Mouse (Mus musculus) forebrain, embryonic 10.5 days (tissue): ENCODE measurements around the gene Sord. TPM values are rescaled to one million over a fixed set of nuclear protein-coding genes. Genes with fewer than 3 reads are reported as not detected.
A peak's percentile ranks its signal among the peaks of the same experiment; 100 is the strongest.

Experiments used
- DNase-seq: peaks from one replicate; pipeline ENCODE4 v3.0.0-alpha.2; 2017; ENCODE audit warnings: low spot score; ENCODE audit errors: extremely low spot score
- H3K27ac ChIP-seq: fragments of 300-500 bp; sonication (generic); 2 replicates; pipeline ENCODE4 v1.5.1; 2016; ENCODE audit warnings: mild to moderate bottlenecking
- H3K27me3 ChIP-seq: fragments of 300-500 bp; sonication (generic); 2 replicates; pipeline ENCODE4 v1.6.1; 2016; ENCODE audit warnings: mild to moderate bottlenecking; ENCODE audit not compliant: poor library complexity, severe bottlenecking
- H3K36me3 ChIP-seq: fragments of 300-500 bp; sonication (generic); replicated peaks from 2 replicates; pipeline ENCODE4 v1.6.1; 2016; ENCODE audit warnings: mild to moderate bottlenecking, moderate library complexity
- H3K4me1 ChIP-seq: fragments of 300-500 bp; sonication (generic); 2 replicates; pipeline ENCODE4 v1.6.1; 2016
- H3K4me3 ChIP-seq: fragments of 300-500 bp; sonication (generic); 2 replicates; pipeline ENCODE4 v1.5.1; 2016; ENCODE audit warnings: mild to moderate bottlenecking, moderate library complexity
- H3K9me3 ChIP-seq: fragments of 300-500 bp; sonication (generic); 2 replicates; pipeline ENCODE4 v1.6.1; 2016; ENCODE audit warnings: mild to moderate bottlenecking, moderate library complexity
- WGBS: fragments of 180-500 bp; shearing (Covaris S2); methylation state at CpG from one replicate; pipeline ENCODE4 v1.1.7; 2016; 5-methylcytosine and 5-hydroxymethylcytosine counted together
- polyA plus RNA-seq: library from polyadenylated mRNA; unstranded; fragments of >200 nt; fragmentation: Nextera tagmentation; extraction: Ambion mirVana; gene quantifications from 2 replicates; pipeline ENCODE4 v1.2.1, GENCODE M21; 2016

Gene Sord
- polyA plus RNA-seq, 1 experiment from 2014 or later: 30.7 TPM

GRCm38 (mm10) chr2:122222272-122222671, 12.3 kb upstream of the Sord start:
- no peaks in the 10 kb centered on the region for H3K36me3 ChIP-seq
- H3K4me1 ChIP-seq: no peaks in the 10 kb centered on the region
- H3K27ac ChIP-seq: no peak overlapping the region
- no peak overlapping the region for H3K4me3 ChIP-seq
- no peaks in the 10 kb centered on the region for H3K9me3 ChIP-seq
- H3K27me3 ChIP-seq: no peaks in the 10 kb centered on the region
- no peak for DNase-seq
- 95% methylated on average over 5 of the region's 5 CpGs for WGBS

GRCm38 (mm10) chr2:122223654-122224053, 10.9 kb upstream of the Sord start:
- no peaks in the 10 kb centered on the region for H3K36me3 ChIP-seq

DNA sequence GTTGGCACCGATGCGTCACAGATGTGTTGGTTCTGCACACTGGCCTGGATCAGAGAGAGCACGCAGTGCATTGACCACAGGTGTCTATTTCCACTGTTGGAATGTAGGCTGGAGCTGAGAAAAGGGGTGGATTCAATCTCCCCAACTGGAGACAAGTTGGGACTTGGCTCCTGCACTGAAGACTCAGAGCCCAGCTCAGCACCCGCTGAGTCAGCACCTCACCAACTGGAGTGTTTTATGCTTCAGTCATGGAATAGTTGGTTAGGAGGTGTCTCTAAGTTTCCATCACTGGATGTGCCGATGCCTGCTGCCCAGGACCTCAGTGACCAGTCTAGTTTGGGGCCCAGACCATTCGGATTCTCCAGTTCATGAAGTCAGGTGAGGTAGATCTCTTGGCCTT, 4.2 kb upstream of the Sord start:
- peaks cover 13% of the 10 kb centered on the region for H3K4me1 ChIP-seq
- 87% methylated on average over 6 of the region's 6 CpGs for WGBS
- H3K27ac ChIP-seq: no peak overlapping the region
- H3K4me3 ChIP-seq: no peak overlapping the region
- H3K27me3 ChIP-seq: peaks cover 2% of the 10 kb centered on the region; the same call in 1 of the 2 replicates
- H3K36me3 ChIP-seq: no peaks in the 10 kb centered on the region
- no peak for DNase-seq
- H3K9me3 ChIP-seq: no peaks in the 10 kb centered on the region

More at GRCm38 (mm10) chr2:122223654-122224053, 10.9 kb upstream of the Sord start:
- DNase-seq: no peak
- Histone ChIP-seq H3K4me3 (no peak overlapping the region), H3K4me1 (no peaks in the 10 kb centered on the region), H3K9me3 (no peaks in the 10 kb centered on the region), H3K27me3 (no peaks in the 10 kb centered on the region), H3K27ac (no peak overlapping the region)

- H3K4me1 ChIP-seq: peaks cover 14% of the 10 kb centered on the region
- no peak overlapping the region for H3K27ac ChIP-seq
- no peaks in the 10 kb centered on the region for H3K36me3 ChIP-seq
- WGBS: 78% methylated on average over 9 of the region's 9 CpGs
- no peak overlapping the region for H3K4me3 ChIP-seq
- peaks cover 14% of the 10 kb centered on the region for H3K27me3 ChIP-seq
- no peak for DNase-seq
- H3K9me3 ChIP-seq: no peaks in the 10 kb centered on the region
Observed at GRCm38 (mm10) chr2:122231616-122232015, 2.9 kb upstream of the Sord start.

GRCm38 (mm10) chr2:122233341-122233740, 1.2 kb upstream of the Sord start:
- Histone ChIP-seq H3K9me3 (no peaks in the 10 kb centered on the region), H3K36me3 (no peaks in the 10 kb centered on the region), H3K4me1 (peaks cover 14% of the 10 kb centered on the region), H3K27ac (0 out of 2 replicates have a peak overlapping the region, but pooled peaks have one; percentile 85), H3K27me3 (peaks cover 14% of the 10 kb centered on the region), H3K4me3 (no peak overlapping the region)
- WGBS: 56% methylated on average over 5 of the region's 5 CpGs
- DNase-seq: no peak

GRCm38 (mm10) chr2:122233759-122234557, 591 bp upstream of the Sord start:
- H3K4me3 ChIP-seq: peak overlapping the region; percentile 66
- peaks cover 14% of the 10 kb centered on the region for H3K4me1 ChIP-seq
- no peaks in the 10 kb centered on the region for H3K9me3 ChIP-seq
- H3K27me3 ChIP-seq: peaks cover 14% of the 10 kb centered on the region
- H3K27ac ChIP-seq: peak overlapping the region; percentile 85
- 6% methylated on average over 26 of the region's 26 CpGs for WGBS
- peak; percentile 40 for DNase-seq
- H3K36me3 ChIP-seq: no peaks in the 10 kb centered on the region

DNA sequence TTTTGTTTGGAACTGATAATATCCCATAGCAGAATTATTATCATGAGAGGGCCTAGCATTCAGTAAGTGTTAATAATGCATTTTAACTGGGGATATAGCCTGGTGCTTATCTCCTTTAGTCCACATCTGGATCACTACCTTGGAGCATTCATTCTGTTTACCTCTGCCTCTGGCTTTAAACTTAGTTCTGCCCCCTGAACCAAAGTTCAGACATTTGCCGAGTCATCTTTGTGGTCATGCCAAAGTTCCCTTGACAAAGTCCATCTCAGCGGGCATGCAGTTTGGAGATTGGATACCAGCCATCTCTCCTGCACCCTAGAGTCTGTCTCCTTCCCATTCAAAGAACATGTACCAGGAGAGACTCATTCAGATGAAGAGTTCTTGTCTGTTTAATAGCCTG, 876 bp downstream of the Sord start:
- 81% methylated on average over 2 of the region's 2 CpGs for WGBS
- Histone ChIP-seq H3K27me3 (peaks cover 14% of the 10 kb centered on the region), H3K9me3 (no peaks in the 10 kb centered on the region), H3K36me3 (no peaks in the 10 kb centered on the region), H3K4me3 (peak overlapping the region; percentile 66), H3K27ac (no peak overlapping the region), H3K4me1 (peaks cover 14% of the 10 kb centered on the region)
- no peak for DNase-seq

DNA sequence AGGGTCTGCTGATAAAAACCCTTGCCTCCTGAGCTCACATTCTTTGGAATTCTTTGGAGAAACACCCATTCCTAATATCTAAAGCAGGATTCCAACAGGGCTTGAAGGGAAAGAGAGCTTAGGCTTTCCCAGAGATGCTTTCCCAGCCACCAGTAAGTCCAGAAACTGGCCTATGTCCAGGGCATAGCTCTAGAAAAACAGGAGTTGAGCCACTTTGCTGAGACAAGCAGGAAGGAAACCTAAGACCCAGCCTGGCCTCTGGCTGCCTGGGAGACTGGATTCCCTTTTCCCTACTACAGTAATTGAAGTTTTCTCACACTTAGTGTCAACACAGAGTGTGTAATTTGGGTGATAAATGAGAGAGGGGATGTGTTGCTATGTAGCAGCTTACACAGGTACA, 1.8 kb downstream of the Sord start:
- Histone ChIP-seq H3K27ac (no peak overlapping the region), H3K36me3 (no peaks in the 10 kb centered on the region), H3K27me3 (peaks cover 14% of the 10 kb centered on the region), H3K9me3 (no peaks in the 10 kb centered on the region), H3K4me1 (peaks cover 14% of the 10 kb centered on the region), H3K4me3 (no peak overlapping the region)
- no peak for DNase-seq

DNA sequence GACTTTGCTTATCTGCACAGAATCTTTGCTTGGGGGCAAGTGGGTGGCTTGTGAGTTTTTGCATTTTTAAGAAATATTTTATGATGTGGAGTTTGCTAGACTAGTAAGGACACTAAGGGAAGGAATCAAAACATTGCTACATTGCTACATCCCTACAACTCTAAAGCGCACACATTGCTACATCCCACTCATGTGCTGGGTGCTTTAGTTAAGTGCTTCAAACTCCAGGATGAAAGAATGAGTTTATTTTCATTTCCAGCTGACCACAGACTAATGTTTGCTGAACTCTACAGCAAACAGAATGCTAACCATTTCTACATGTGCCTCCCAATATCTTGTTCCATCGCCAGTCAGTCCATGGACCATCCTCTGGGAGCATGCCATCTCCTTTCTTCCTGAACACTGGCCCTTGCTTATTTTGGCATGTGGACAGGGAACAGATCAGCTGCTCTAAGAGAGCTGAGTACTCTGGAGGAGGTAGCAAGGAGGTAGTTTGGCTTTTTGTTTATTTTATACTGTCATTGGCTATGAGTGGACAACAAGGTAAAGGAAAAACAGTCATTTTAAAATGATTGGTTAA, 3.4 kb downstream of the Sord start:
- Histone ChIP-seq H3K4me1 (peaks cover 14% of the 10 kb centered on the region), H3K9me3 (no peaks in the 10 kb centered on the region), H3K27me3 (peaks cover 14% of the 10 kb centered on the region), H3K27ac (no peak overlapping the region), H3K36me3 (no peaks in the 10 kb centered on the region), H3K4me3 (no peak overlapping the region)
- no peak for DNase-seq
- WGBS: 96% methylated on average over 2 of the region's 2 CpGs

GRCm38 (mm10) chr2:122240735-122241134, 6.2 kb downstream of the Sord start:
- H3K4me3 ChIP-seq: no peak overlapping the region

GRCm38 (mm10) chr2:122241226-122241625, 6.7 kb downstream of the Sord start:
- Histone ChIP-seq H3K27ac (no peak overlapping the region), H3K27me3 (peaks cover 4% of the 10 kb centered on the region), H3K4me1 (peaks cover 5% of the 10 kb centered on the region), H3K9me3 (no peaks in the 10 kb centered on the region), H3K36me3 (no peaks in the 10 kb centered on the region), H3K4me3 (no peak overlapping the region)
- no peak for DNase-seq
- 91% methylated on average over 4 of the region's 4 CpGs for WGBS

More at GRCm38 (mm10) chr2:122240735-122241134, 6.2 kb downstream of the Sord start:
- no peak for DNase-seq
- Histone ChIP-seq H3K27me3 (peaks cover 9% of the 10 kb centered on the region), H3K9me3 (no peaks in the 10 kb centered on the region), H3K27ac (no peak overlapping the region), H3K36me3 (no peaks in the 10 kb centered on the region), H3K4me1 (peaks cover 5% of the 10 kb centered on the region)

DNA sequence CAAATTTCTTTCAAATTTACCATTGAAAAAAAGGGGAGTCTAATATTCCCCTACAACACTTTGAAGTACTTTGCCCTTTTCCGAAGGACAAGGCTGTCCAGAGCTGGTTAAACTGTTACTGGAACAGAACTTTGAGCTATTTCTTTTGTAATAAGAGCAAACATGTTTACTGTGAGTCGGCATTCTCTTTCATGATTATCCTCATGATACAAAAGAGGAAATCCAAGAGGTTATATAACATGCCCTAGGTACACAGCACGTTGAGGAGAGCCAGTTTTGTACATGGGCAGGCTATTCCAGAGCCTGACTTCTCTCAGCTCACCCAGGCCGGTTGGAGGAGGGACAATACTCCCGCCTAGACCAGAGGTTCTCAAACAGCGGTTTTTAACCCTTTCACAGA, 7.4 kb downstream of the Sord start:
- Histone ChIP-seq H3K27me3 (no peaks in the 10 kb centered on the region), H3K4me3 (no peak overlapping the region), H3K36me3 (no peaks in the 10 kb centered on the region; the same call in 1 of the 2 replicates), H3K27ac (no peak overlapping the region), H3K4me1 (peaks cover 5% of the 10 kb centered on the region), H3K9me3 (no peaks in the 10 kb centered on the region)
- WGBS: 78% methylated on average over 6 of the region's 6 CpGs
- no peak for DNase-seq

- no peak overlapping the region for H3K4me3 ChIP-seq
- H3K36me3 ChIP-seq: no peaks in the 10 kb centered on the region; the same call in 1 of the 2 replicates
- H3K27ac ChIP-seq: no peak overlapping the region
- H3K4me1 ChIP-seq: peaks cover 5% of the 10 kb centered on the region
- H3K9me3 ChIP-seq: no peaks in the 10 kb centered on the region
- 6% methylated on average over 3 of the region's 3 CpGs for WGBS
- DNase-seq: peak; percentile 67
- H3K27me3 ChIP-seq: no peaks in the 10 kb centered on the region
Observed at GRCm38 (mm10) chr2:122243671-122244131, 9.2 kb downstream of the Sord start.
